Mouse (Mus musculus): ENCODE results near the gene Ddx47.

Gene Ddx47

GRCm38 (mm10) chr6:135011734-135012116 is 313 bp downstream of the Ddx47 start:
- DNase-seq (ENCODE audit: low spot score) = no peak

- no peak for DNase-seq (ENCODE audit: low spot score)
These were observed 5.8 kb downstream of the Ddx47 start for GRCm38 (mm10) chr6:135017211-135017610.

- DNase-seq (ENCODE audit: low spot score) = no peak
These were observed 8.2 kb downstream of the Ddx47 start for GRCm38 (mm10) chr6:135019564-135019963.

GRCm38 (mm10) chr6:135021633-135022032 is 10.2 kb downstream of the Ddx47 start:
- no peak for DNase-seq (ENCODE audit: low spot score)

DNA sequence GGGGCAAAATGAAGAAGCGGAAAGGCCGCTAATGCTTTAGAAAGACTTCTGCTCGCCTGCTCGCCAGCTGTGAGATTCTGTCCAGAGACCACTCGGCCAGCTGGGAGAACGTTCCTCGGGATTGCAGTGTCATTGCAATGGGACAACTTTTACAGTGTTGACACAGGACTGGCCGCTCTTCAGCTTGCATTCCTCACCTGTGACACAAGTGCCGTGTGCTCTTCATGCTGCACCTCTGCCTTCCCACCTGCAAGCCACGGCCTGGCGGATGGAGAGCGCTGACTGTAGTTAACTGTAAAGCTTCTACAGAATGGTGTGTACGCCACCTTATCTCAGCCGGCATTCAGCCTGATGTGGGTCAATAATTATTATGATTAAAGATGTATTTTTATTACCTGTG is 12.0 kb downstream of the Ddx47 start:
- no peak for DNase-seq (ENCODE audit: low spot score)

GRCm38 (mm10) chr6:135024781-135025420 is 13.5 kb downstream of the Ddx47 start:
- no peak for DNase-seq (ENCODE audit: low spot score)

DNA sequence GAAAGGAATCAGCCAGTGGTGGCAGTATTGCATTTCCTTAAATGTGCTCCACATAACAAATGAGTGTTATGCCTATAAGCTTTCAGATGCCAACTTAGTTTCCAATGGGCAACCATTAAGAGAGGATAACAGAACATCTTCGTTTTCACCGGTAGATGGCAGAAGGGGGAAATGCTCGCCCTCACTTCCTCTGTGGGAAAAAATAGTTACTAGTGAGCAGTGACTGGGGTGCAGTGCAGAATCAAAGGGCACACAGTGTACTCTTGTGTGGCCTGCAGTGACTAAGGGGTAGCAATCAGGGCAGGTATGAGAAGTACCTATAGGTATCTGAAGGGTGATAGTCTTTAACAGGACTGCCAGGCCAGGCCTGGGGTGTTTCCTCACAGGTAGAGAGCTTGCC is 14.8 kb downstream of the Ddx47 start:
- DNase-seq (ENCODE audit: low spot score) = no peak

- DNase-seq (ENCODE audit: low spot score) = no peak
These were observed 15.3 kb downstream of the Ddx47 start for GRCm38 (mm10) chr6:135026755-135027154.

DNA sequence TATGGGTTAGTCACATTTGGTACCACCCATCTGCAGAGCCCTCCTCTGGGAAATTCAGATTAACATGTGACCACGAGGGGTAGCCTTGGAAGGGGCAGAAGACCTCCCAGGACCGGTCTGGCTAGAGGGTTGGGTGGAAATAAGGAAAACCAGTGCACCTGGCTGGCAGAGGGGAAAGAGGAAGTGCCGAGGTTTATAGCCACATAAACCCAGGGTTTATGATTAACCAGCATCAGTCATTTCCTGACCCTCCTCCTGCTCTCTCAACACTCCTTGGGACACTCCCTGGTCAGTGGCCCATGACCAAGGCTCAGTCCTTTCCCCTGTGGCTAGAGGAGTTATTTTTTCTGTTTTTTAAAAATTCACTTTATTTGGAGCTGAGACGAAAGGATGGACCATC is 17.8 kb downstream of the Ddx47 start:
- no peak for DNase-seq (ENCODE audit: low spot score)

DNA sequence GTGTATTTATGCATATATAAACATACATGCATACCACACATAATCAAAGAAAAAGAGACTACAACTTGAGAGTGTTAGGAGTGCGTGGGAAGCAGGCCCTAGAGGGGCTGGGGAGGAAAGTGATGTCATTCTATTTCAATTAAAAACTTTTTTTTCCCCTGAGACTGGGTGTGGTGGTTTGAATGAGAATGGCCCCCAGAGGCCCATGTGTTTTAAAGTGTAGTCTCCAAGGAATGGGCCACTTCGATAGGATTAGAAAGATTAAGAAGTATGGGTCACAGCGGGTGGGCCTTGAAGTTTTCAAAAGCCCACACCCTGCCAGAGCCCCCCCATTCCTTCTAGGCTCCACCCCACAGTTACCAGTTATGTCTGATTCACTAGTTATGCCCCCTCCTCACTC is 27.3 kb downstream of the Ddx47 start:
- no peak for DNase-seq (ENCODE audit: low spot score)

- DNase-seq (ENCODE audit: low spot score) = no peak
These were observed 29.0 kb downstream of the Ddx47 start for GRCm38 (mm10) chr6:135040275-135040871.

DNA sequence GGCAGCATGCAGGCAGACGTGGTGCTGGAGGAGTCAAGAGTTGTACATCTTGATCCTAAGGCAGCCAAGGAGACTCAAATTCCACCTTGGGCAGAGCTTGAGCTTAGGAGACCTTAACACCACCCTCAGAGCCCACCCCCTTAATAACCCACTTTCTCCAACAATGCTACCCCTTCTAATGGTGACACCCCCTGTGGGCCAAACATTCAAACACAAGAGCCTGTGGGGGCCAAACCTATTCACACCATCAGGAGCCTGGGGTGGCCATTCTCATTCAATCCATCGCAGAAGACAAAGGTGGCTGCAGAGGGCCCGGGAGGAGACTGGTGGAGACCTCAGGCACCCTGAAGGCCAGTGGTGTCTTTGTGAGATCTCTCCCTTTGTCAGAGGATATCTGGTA is 30.5 kb downstream of the Ddx47 start:
- no peak for DNase-seq (ENCODE audit: low spot score)

DNA sequence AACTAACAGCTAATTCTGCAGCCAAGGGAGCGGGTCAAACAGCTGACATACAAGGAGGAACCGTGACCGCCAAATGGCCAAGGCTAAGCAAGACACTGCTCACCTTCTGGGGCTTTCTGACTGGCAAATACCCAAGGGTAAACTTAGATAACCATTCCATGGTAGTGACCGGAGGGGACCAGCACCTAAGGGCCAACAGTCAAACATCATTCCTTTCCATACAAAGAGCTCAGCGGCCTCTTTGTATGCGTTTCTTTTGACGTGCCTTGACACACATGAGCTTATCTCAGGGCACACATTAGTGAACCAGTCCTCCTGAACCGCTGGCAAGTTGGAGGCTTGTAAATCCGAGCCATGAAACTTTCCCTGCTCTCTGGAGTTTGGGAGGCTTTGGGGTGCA is 35.9 kb downstream of the Ddx47 start:
- DNase-seq (ENCODE audit: low spot score) = no peak

DNA sequence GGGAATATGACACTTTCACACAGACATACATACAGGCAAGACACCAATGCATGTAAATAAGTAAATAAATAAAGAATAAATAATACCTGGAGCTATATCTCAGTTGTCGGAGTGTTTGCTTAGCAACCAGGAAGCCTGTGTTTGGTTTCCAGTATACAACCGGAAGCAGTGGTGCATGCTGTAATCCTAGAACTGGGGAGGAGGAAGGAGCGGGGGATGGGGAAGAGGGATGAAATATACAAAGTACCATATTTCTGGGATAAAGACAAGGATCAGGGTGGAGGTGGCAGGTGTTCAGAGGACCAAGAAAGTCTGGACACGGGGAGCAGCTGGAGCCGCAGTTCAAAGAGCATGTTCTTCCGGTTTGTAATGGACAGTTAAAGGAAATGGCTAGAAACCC is 37.1 kb downstream of the Ddx47 start:
- no peak for DNase-seq (ENCODE audit: low spot score)

DNA sequence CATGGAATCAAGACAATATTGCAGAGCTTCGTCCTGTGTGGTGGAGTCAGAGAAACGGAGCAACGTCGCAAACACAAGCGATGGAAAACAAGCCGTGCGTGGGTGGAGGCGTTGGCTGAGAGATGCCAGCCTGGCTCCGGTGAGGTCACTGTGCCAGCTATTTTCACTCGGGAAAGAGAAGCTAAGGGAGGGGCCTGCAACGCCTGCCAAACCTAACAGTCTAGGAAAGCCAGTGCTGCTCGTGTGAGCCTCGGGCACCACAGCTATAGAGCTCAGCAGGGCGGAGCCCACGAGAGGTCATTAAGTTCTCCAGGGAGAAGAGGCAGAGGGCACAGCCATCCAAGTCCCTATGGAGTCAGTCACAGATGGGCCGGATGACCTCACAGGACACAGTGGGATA is 37.5 kb downstream of the Ddx47 start:
- no peak for DNase-seq (ENCODE audit: low spot score)

GRCm38 (mm10) chr6:135053789-135054188 is 42.4 kb downstream of the Ddx47 start:
- no peak for DNase-seq (ENCODE audit: low spot score)

DNA sequence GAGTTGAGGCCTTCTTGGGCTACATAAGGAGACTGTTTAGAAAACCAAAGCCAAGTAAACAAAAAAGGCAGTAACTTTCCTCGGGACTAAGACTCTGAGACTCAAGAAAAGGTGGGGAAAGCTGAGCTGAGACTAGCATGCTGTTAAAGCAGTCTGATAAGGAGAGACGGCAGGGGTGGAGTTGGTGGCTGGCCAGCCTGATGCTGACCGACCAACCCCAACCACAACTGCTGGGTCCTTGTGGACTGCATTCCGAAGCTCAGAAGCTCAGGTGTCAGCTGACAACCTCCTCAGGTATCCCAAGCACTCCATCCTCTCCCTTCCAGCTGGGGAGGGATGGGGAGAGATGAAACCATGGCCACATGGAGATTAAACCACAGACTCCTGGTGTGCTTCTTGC is 44.5 kb downstream of the Ddx47 start:
- DNase-seq (ENCODE audit: low spot score) = no peak

DNA sequence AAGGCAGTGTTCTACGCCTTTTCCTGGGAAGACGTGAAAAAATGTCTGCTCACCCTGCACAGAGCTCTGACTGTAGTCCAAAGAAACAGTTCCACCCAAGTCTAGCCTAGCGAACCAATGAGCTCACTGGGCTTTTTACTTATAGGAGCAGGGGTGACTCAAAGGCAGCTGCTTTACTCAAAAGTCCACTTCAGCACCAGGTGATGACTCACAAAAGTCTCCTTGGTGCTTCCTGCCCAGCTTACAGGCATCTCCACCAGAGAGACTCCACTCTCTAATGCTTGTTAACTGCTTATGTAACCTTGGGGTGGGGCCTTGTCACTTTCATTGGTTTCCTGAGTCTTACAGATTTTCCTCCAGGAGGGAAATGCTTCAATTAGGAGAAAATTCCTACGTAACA is 49.3 kb downstream of the Ddx47 start:
- DNase-seq (ENCODE audit: low spot score) = no peak

GRCm38 (mm10) chr6:135064621-135065020 is 53.2 kb downstream of the Ddx47 start:
- no peak for DNase-seq (ENCODE audit: low spot score)

GRCm38 (mm10) chr6:135065236-135065957 is 54.0 kb downstream of the Ddx47 start, which contains the start of gene Gprc5a:
TSS of gene Gprc5a (plus strand) at chr6:135065651.
- no peak for DNase-seq (ENCODE audit: low spot score)

DNA sequence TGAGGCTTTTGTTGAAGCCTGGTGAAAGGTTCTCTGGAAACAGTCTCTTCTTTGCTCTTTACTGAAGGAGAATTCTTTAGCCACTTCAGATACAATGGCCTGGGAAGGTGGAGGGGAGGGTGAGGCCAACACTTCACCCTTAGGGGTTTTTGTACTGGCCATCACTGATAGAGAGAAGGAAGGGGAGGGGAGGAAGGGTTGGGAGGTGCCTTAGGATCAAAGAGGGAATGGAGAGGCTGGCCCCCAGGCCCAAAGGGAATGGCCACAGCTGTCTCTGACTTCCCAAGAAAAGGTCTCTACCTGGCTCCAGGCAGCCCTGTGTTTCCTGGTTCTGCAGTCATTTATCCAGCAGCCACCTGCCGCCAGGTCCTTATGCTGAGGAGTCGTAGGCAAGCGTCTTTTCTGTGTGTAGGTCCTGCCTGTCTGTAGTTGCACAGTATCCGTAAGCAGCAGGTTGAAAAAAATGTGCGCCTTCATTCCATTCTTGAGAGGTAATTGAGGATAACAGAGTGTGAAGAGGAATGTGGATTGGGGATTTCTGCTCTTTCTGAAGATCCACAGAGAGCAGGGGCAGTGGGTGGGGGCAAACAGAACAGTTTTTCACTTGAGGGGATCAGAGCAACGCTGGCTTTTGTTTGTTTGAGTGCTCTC is 55.5 kb downstream of the Ddx47 start:
- DNase-seq (ENCODE audit: low spot score) = no peak

- DNase-seq (ENCODE audit: low spot score) = no peak
These were observed 56.8 kb downstream of the Ddx47 start for GRCm38 (mm10) chr6:135068221-135068620.

DNA sequence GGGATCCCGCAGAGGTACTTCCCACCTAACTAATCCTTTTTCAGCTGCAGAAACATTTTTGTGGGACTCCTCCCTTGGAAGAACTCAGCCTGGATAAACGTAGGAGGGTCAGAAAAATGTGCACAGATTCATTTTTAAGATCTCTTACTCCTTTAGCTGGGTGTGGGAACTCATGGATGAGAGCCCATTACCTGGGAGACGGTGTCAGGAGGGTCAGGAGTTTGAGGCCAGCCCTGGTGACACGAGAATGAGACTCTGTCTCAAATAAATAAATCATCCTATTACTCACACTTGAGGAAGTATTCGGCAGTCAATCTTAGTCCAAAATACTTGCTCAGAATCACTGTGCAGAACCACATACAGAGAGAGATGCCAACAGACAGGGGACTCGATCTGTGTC is 58.4 kb downstream of the Ddx47 start:
- DNase-seq (ENCODE audit: low spot score) = no peak
